Mouse (Mus musculus) thymus, postnatal 36 days (tissue): ENCODE measurements at regions not wholly inside any gene's neighbourhood (a gene's known extent, or its start where the extent isn't known, plus 50 kb on each side); places are given as distances from the start of the nearest gene placed in this dataset.

Experiments
- DNase-seq, 2 experiments: peaks; one replicate each; pipeline ENCODE4 v3.0.0; 2022; ENCODE audit warnings: mixed read lengths in 2 of 2

DNA sequence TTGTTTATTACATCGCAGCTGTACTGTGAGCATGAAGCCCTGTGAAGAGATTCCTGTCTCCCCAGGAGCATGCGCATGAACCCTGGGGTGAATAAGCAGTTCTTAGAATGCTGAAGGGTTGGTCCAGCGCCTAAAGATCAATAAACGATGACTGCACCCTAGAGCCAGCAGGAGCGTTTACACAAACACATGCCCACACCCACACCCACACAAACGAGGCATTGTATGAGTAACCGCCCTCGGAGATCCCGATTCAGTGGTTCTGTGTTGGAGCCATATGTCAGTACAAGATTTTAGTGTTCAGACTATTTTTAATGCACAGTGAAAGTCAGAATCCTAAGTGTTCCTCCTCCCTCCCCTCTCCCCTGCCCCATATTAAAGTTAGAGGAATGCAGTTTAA is 57.3 kb downstream of the Edn1 start:
- DNase-seq = no peak

DNA sequence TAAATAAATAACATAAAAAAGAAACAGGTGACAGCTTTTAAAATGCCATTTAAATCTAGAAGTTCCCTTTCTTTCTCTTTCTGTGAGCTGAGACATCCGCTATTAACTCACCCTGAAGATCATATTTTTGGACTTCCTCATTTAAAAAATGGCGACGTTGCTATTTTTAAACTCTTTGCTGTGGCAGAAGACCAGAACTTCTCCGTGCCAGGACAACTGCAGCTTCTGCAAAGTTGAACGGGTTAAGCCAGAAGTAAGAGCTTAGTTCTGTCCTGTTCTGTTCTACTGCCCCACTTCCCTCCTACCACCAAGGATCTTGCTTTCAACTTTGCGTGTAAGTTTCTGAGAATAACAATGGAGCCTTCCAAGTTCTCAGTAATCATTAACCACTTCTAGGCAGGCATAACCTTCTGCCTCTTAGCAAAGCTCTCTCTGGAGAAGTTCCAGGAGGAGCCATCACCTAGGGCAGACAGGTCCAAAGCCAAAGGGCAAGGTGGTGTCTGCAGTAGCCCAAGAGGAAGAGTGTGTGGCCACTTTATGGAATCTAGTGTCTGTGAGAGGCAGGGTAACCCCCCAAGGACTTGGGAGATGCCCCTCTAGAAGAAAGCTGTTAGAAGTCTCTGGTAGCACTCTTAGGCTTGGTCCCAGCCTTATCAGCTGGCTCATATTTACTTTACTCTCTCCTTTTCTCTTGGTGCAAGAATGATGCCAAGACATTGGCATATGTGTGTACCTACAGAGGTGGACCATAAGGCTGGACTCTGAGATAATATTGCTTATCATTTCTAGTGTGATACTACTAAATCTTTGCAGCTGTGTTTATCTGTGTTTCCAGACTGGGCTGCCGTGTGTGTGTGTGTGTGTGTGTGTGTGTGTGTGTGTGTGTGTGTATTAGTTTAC is 66.6 kb downstream of the Edn1 start:
- DNase-seq = no peak

DNA sequence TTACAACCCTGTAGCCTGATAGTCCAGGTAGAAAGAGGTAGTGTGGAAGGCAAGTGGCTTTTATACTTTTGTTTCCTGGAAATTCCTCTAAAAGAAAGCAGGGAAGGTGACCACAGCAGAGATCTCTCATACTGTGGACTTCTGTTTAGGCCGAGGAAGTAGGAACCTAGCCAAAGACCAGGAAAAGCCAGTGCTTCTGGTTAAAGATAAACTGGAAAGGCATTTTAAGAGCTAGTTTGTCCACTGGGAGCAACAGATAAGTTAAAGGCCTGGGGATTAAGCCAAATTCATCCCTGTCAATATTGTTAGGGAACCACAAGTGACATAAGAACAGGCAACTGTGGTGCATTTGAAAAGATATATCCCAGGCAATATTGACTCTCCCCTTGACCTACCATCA is 68.5 kb downstream of the Edn1 start:
- DNase-seq = no peak

DNA sequence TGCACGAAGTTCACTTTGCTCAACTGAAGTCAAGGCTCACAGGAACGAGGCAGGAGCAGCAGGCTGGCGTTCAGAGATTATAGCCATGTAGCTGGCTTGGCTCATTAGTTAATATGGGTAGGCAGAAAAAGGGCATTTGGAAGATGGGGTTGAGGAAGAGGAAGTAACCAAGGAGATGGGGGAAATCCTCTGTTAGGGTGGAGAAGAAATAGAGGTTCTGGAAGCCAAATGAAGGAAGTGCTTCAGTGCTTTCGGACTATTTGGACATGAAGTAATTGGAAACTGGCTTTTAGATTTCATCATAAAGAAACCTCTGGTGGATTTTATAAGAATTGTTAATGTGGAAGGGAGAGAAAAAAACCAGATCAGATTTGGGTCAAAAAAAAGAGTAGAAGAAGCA is 70.9 kb downstream of the Edn1 start:
- no peak for DNase-seq

DNA sequence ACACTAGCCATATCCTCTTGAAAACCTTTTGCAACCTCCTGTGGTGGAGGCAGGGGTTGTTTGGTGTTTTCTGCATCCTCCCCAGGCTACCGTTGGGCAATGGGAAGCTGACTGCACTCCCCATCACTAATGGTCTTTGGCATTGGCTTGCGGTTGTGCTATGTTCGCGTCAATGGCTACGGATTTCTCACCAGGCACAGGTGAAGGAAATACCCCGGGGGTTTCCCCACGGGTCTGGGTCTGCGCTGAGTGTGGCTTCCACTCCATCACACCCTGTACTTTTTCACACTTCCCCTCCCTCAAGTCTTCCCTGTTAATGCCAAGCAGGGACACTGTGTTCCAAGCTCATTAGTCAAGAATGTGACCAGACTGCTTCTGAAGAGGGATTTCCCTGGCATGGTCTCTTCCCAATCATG is 72.9 kb downstream of the Edn1 start:
- no peak for DNase-seq

DNA sequence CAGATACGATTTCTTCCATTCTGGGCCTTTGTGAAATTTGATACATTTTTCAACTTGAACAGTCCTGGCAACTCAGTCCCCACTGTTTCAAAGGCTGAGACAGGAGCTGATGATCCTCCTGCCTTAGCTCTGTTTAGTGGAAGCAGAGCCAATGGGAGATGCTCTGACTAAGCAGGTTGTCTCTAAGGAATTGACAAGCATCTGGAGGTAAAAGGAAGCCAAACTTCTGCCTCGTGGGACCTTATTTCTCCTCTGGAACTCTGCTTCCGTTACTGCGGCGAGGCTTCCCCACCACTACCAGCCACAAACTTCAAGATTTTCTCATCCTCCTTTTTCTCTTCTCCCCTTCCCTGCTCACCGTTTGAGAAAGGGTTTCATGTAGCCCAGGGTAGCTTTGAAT is 78.4 kb downstream of the Edn1 start:
- DNase-seq = no peak

DNA sequence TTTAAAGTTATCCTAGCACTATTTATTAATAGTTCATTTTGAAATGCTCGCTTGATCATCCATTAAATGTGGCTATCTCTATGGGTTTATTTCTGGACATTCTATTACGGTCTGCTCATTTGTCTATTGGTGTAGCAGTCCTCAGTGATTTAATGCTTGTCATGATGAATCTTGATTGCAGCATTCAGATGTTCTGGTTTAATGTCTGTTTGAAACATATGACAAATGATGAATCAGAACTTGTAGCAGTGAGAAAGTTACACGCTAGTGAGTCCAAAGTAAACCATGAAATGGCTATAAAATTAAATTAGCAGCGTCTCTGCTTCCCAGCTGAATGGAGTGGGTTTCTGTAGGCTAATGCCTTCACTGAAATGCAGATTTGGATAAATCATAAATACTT is 81.8 kb downstream of the Edn1 start:
- no peak for DNase-seq

DNA sequence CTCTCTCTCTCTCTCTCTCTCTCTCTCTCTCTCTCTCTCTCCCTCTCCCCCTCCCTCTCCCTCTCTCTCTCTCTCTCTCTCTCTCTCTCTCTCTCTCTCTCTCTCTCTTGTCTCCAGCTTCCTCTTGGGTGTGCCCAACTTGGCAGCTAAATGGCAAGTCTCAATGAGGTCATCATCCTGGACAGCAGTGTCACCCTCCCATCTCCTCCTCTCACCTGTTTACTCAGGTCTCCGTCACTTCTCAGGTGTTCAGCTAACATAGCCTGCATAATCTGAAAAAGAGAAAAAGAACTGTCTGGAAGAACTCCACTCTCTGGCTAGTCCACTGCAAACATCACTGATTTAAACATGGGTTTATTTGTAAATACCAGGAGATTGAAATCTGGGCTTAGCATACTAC is 89.1 kb downstream of the Edn1 start:
- DNase-seq = no peak

DNA sequence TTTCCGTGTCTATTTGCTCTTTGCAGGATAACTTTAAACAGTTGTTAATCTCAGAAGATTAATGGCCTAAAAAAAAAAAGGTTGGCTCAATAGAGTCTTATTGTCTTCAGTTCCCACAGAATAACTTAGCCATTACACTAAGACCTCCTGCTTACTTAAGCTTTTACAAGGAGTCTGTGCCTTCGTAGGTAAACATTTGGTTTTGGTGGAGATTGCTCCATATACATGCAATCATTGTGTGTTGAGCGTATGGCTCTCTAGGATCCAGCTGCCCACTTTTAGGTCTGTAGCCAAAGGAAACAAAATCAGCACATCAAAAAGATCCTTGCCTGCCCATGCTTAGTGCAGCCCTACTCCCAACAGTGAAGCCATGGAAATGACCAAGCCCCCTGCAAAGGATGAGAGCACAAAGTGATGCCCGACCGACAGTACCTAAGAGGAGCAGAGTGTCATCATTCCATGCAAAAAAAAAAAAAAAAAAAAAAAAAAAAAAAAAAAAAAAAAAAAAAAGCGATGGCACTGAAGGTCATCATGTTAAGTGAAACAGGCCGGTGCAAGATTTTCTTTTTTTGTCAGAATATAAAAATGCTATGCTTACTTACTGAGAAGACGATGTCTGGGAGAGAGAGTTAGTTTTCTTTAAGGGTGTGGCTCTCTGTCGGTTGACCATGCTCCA is 90.2 kb downstream of the Edn1 start:
- DNase-seq = no peak

DNA sequence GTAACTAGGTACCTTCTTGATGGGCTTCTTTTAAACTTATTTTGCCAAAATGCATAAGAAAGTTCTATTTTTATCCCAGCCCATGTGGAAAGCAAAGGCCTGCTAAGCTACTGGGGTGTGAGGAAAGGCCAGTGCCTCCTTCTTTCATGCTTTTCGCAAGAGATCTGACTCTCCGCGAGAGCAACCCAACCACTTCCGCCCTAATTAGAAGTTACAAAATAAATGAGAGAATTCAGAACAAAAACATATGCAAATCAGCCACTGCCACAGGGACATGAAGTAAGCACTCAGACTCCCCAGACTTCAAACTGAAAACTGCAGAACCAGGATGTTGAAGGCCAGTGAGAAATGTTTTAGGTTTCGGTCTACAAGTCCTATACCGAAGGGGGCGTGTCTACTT is 91.4 kb downstream of the Edn1 start:
- no peak for DNase-seq

DNA sequence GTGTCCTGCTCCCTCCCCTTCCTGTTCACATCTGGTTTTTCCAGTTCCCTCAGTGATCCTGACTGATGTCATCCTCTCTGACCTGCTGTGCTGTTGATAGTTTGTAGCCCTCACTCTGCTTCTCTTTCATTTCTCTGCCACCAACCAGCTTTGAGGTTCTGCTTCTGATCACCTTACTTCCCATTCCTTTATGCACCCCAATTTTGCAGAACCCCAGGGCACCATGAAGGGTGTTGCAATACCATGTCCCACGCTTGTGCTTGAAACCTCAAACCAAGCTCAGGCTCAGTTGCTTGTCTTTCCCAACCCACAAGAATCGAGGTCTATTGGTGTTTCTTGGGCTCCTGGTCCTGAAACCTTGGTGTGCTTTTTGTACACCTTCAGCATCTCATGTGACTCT is 93.3 kb downstream of the Edn1 start:
- no peak for DNase-seq

DNA sequence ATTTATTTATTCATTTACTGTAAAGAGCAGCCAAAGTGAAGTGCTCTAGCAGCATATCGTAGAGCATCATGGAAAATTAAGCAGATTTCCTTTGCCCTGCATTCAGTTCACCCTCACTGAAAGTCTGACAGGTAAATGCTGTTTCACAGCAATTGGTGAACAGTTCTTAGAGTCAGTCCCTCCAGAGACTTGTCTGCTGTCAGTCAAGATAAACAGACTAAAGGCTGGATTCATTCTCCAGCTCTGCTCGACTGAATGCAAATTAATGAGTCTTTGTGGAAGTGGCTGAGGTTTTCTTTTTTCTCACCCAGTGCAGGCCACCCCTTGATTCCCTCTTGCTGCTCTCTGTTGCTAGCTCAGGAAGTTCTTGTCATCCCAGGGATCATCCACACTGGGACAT is 100.2 kb downstream of the Edn1 start:
- DNase-seq = no peak

DNA sequence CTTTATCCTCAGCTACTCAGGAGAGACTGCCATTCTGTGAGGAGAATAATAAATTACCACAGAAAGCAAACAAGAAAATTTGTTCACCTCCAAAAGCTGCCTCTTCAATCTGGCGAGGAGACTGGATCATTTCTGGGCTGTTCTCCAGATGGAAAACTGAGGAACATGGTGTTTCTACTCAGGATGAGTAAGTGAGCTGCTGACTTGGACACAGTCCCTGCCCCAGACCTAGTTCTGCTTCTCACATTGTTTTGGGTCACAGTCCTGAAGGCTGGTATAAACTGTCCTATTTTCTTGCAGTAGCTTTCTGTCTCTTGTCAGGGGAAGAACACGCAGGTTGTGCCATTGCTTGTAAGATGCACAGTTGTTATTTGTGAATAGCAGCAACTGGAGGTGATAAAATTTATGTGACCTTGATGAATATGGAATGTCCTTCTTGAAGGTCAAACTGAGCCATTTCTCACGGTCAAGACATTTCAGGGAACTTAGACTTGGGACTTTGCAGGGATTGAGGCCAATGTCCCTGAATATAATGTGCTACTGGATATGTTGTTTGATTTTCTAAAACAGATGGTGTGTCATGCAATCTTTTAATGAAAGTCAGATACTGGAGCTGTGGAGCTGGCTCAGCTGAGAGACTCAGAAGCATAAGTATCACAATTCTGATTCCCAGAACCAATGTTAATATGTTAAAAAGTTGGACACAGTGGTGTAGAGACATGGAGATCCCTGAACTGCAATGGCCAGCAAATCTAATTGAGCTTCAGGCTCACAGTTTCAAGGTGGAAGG is 102.2 kb downstream of the Edn1 start:
- no peak for DNase-seq

DNA sequence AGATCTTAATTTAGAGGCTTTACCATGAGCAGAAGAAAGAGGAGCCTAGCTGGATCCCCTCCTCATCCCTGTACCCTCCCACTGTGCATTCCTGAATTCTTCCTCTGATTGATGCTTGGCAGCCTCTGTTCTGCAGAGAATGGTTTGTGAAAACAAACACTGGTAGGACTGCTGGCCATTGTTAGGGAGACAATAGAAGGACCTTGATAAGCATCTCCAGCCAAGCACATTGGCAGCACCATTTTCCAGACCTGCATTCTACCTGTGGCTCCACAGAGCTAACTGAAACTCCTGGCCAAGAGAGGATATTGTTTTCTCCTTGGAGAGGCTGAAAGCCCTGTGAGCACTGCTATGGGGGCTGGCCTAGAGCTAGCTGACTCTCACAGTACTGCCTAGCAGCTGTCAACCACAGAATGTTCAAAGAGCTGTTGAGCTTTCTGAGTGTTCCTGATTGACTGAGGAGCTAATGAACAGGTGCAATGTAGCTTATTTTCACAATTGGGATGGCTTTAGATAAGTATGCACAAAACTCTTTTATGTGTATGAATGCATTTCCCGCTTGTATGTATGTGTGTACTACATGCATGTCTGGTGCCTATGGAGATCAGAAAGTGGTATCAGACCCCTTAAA is 111.5 kb downstream of the Edn1 start:
- no peak for DNase-seq

DNA sequence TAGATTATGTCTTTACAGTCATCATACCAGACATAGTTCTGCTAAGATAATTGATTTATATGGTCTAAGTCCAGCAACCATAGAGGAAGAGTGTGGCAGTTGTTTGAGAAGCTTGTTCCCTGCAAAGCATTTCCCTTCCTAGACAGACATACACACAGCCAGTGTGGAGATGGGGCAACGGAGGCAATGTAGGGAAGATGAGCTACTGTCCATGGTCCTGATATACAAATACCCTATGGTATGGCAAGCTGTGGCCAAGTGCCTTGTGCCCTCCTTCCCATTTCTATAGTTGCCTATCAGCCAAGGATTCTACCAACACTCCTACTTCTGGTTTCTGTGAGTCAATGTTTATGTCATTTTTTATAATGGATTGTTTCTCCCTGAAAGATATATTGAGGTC is 145.6 kb downstream of the Edn1 start:
- no peak for DNase-seq

DNA sequence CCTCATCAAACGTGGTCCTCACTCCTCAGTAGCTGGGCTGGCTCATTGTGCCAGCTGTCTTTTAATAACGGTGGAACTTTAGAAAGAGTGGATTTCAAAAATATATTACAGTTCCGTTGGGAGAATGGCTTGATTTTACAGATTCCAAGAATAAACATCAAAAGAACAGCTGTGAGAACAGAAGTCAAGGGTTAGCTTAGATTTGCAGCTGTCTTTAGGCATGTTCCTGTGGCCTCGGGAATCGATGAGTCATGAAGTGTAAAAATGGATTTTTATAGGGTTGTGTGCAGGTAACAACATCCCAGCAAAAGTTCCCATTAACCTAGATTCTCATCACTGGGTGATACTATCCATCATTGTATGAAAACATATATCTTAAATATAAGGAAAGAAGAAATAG is 152.4 kb downstream of the Edn1 start:
- no peak for DNase-seq

DNA sequence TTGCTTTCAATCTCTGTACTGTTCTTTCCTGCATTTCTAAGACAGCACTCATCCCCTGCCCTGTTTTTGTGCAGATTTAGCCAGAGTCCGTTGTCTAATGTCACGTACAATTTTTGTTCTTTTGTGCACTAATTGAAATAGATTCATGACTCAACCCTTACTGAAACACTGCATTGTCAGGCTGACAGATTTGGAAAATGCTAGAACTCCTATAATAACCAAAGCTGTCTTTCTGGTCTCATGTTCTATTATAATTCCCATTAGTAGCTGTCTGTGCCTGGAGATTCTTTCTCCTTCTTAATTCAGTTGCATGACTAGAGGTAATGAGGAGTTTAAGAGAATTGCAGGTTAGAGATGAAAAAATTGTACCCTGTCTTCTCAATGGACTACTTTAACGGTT is 158.6 kb downstream of the Edn1 start:
- no peak for DNase-seq

DNA sequence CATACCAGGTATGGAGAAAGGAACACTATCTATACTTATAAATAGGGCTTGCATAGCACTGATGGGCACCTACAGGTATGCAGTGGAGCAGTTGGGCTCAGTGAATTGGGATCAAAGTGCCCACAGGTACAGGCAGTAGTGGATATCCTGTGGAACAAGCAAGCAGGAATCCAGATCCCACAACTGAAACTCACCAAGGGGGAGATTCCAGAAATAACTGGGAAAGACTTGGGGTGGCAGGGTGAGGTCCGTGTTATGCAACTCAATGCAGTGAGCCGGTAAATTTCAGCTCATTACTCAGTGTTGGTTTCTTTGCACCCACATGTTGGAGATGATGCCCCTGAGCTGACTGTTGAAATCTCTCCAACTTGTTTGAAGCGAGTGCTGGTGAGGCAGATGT is 177.5 kb downstream of the Edn1 start:
- no peak for DNase-seq

DNA sequence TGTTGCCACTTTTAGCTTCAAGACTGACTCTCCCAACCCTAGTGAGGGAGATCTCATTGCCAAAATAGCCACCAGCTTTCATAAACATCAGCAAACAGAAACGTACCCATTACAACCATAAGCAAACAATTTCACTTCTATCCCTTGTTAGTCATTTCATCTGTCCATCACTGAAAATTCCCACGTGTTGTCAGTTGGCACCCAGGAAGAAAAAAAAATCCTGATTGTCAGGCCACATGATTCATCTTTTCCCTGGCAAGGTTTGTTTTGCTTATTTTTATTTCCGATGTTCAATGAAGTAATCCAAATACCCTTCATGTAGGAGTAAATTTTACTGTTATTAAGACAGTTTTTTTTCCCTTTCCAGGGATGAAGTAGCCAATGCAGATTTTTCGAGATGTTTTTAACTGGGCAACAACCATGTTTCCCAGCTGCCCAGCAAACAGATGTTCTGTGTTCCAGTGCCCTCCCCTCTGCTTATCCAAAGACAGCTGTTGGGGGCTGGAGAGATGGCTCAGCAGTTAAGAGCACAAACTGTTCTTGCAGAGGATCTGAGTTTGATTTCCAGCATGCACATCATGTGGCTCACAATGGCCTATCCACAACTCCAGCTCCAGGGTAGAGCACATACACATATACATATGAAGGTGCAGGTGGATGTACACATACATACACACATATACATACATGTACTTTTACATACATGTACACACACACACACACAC is 189.3 kb upstream of the Phactr1 start:
- no peak for DNase-seq

DNA sequence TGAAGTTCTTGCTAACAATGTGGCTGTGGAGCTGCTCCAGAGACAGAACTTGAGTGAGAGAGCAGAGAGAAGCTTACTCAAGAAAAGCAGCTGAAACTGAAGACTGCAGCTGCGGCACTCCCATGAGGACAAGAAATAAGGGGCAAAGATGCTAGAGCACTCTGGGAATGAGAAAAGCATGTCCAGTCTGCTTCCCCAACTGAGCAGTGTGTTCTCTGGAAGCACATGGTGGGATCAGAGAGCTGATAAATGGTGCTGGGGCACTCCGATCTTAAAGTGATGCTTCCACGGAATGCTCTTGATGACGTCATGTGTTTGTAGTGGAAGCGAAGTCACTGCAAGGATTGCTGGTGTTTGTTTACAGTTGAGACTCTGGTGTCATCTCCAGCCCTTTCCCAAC is 186.1 kb upstream of the Phactr1 start:
- DNase-seq = no peak

DNA sequence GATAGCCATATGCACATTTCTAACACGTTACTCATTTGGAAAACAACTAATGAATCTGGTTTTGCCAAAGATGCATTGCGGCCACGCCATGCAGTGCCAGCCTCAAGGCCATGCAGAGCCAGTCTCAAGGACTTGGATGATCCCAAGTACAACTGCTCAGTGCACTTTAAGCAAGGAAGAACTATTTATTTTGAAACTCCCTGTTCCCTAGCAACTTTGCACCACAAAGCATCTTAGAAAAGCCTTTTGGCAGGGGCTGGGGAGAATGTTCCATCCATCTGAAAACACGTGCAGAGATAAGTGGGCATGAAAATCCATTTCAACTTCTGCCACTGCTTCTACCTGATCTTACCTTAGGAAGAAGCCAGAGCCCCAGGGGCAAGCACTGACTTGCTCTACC is 182.1 kb upstream of the Phactr1 start:
- no peak for DNase-seq

DNA sequence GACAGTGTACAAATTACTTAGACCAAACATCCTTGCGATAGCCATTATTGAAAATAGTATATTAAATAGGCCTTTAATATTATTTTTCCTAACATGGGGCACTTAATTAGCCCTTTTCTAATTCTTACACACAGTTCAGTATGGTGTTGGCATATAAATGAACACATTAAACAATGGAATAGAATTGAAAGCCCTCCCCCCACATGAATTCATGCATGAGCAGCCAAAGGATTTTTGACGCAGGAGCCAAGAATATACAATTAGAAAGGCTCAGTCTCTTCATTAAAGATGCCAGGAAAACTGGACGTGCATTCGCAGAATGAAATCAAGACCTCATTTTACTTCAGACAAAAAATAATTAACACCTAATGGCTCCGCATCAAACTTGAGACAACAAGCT is 172.9 kb upstream of the Phactr1 start:
- DNase-seq = no peak

DNA sequence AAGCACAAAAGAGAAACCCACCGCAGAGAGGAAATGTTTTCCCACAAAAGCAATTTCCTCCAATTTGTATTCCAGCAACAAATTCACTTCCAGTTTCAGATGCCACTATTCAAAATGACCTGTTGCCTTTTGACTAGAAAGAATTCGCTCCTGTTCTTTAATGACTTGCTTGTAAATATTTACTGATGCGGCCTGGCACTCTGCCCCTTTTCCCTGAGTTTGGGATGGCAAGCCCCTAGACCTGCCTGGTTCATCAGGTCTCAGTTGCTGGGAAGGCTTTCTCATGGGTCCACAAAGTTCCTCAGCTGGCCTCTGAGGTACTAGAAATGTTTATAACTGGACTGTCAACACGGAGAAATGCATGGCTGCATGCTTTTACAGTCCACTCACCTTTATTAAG is 161.7 kb upstream of the Phactr1 start:
- DNase-seq = no peak
